Mouse (Mus musculus) adrenal gland, postnatal 0 days (tissue): Measurements from ENCODE around the gene Hbq1b. TPM values are rescaled to one million over a fixed set of nuclear protein-coding genes. Genes with fewer than 3 reads are reported as not detected.

Experiments
- polyA plus RNA-seq: library from polyadenylated mRNA; unstranded; fragments of >200 nt; fragmentation: Nextera tagmentation; extraction: Ambion mirVana; gene quantifications from 2 replicates; pipeline ENCODE4 v1.2.1, GENCODE M21; 2015

Gene Hbq1b
- polyA plus RNA-seq, result 6.0 and 6.7 TPM in 2 replicates

DNA sequence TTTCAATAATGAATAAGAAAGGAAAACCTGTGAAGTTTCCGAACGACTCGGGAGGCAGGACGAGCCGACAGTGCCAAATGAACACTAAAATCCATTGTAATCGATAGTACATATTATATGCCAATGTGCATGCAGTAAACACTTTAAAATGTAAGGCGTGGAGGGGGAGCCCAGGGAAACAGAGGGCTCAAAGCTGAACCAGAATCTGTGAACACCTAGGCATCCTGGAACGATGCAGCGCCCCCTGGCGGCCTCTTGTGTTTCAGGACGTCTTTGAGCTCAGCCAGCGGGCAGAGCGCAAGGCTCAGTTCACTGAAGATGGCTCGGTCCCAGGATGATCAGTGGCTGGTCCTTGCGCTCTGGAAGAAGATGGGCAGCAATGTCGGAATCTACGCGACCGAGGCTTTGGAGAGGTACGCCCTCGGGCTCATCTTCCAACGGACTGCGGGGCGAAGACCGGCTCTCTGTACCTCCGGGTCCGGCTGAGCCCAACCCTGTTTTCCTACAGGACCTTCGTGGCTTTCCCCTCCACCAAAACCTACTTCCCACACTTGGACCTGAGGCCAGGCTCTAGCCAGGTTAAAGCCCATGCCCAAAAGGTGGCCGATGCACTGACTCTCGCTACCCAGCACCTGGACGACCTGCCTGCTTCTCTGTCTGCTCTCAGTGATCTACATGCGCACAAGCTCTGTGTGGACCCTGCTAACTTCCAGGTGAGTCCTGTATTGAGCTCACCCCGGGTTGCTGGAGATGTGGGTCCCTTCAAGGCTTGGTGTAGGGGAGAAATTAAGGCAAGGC is at the start of gene Hbq1b:
Hbq1b (plus strand) TSS at position 271 of the 798 bp plus-strand sequence.

DNA sequence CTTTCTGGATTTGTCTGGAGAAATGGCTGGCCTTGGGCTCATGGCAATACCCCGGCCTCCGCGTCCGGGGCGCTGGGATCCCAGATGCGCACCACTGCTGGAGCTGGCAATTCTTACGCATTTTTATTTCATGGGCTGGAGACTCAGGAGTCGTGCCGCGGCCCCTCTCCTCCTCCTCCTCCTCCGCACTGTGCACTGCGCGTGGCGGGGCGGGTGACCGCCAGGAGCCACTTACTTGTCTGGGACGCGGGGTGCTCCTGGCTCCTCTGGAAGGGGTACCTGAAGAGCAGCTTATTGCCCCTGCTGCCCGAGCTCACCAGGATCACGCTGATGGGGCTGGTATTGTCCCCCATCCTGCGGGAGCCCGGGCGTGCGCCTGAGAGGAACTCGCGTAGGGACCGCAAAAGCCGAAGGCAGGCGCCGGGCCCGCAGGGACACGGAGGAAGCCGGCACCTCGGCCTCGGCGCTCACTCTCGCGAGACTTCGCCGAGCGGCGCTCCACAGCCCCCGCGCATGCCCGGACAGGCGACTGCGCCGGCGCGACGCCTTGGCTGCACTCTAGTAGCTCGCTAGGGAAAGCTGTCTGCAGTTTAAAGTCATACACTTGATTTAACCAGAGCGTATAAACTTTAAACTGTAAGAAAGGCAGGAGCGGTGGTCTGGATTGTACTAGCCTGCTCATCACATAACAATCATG is 19.4 kb upstream of the Hbq1b start, which contains the start of gene Nprl3:
Nprl3 (minus strand) TSS at position 520 of the 697 bp plus-strand sequence.

DNA sequence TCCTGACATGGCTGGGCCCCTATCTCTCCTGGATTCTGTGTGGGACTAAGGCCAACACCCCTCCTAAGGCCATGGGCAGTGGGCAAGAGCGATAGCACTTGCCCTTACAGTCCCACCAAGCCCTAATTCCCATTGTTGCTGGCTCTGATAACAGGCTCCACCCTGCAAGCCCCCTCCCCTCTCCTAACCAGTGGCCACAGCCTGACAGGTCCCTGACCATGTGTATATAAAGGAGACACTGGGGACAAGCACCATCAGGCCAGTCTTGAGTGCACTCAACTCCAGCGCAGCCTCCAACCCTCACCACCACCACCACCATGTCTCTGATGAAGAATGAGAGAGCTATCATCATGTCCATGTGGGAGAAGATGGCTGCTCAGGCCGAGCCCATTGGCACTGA is 10.4 kb upstream of the Hbq1b start, which contains the start of gene Hba-x:
Hba-x (plus strand) TSS at position 54 of the 400 bp plus-strand sequence.

DNA sequence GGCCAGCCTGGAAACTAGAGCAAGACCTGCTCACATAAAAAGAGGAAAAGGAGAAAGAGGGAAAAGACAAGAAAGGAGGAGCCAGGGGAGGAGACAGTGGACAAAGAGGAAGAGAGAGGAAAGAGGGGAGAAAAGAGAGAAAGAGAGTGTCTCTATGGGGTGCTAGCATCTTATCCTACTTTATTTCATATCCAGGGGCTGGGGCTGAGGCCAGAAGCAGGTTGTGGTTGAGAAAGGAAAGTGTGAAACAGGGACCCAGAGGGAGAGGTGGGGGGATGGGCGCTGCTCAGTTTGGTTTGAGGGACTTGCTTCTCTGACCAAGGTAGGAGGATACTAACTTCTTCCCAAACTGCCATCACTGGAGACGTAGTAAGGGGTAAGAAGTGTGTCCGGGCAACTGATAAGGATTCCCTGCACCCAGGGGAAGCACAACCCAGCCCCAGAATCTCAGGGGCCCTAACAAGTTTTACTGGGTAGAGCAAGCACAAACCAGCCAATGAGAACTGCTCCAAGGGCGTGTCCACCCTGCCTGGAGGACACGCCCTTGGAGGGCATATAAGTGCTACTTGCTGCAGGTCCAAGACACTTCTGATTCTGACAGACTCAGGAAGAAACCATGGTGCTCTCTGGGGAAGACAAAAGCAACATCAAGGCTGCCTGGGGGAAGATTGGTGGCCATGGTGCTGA is 3.5 kb upstream of the Hbq1b start, which contains the start of gene Hba-a1:
Hba-a1 (plus strand) TSS at position 421 of the 687 bp plus-strand sequence.

GRCm38 (mm10) chr11:32296203-32296602 is 9.4 kb downstream of the Hbq1b start, which contains the start of gene Hba-a2:
Gene Hba-a2 (plus strand): TSS chr11:32296489.

GRCm38 (mm10) chr11:32299865-32300264 is 13.1 kb downstream of the Hbq1b start, which contains the start of gene Hbq1a:
Gene Hbq1a (plus strand): TSS chr11:32300069.

Other genes starting within 250 kb of the Hbq1b start
- 0.25 and 0.32 TPM in 2 replicates for gene Il9r, start 86.7 kb upstream of the Hbq1b start, polyA plus RNA-seq
- gene Snrnp25, start 81.5 kb upstream of the Hbq1b start, polyA plus RNA-seq, result 54.3 and 85.1 TPM in 2 replicates
- 38.0 and 45.8 TPM in 2 replicates for gene Rhbdf1, start 64.7 kb upstream of the Hbq1b start, polyA plus RNA-seq
- 31.8 and 38.2 TPM in 2 replicates for gene Mpg, start 60.5 kb upstream of the Hbq1b start, polyA plus RNA-seq
- gene Nprl3, start 19.3 kb upstream of the Hbq1b start, polyA plus RNA-seq, result 26.1 and 45.7 TPM in 2 replicates
- gene Hba-x, start 10.6 kb upstream of the Hbq1b start, polyA plus RNA-seq, result 0.76 and 2.2 TPM in 2 replicates
- gene Hba-a1, start 3.5 kb upstream of the Hbq1b start, polyA plus RNA-seq, result 5,004 and 6,789 TPM in 2 replicates
- gene Hba-a2, start 9.5 kb downstream of the Hbq1b start, polyA plus RNA-seq, result 12,058 and 16,203 TPM in 2 replicates
- 0.72 and 0.87 TPM in 2 replicates for gene Hbq1a, start 13.1 kb downstream of the Hbq1b start, polyA plus RNA-seq
- 5.6 and 8.0 TPM in 2 replicates for gene Sh3pxd2b, start 60.9 kb downstream of the Hbq1b start, polyA plus RNA-seq
- gene Ubtd2, start 168.4 kb downstream of the Hbq1b start, polyA plus RNA-seq, result 20.8 and 26.3 TPM in 2 replicates
- 0.47 TPM in 1 of 2 replicates, not detected in the other for gene Efcab9, start 245.1 kb downstream of the Hbq1b start, polyA plus RNA-seq
- gene Stk10, start 246.3 kb downstream of the Hbq1b start, polyA plus RNA-seq, result 2.1 and 2.4 TPM in 2 replicates